Mouse (Mus musculus) right cerebral cortex, postnatal 14 days (tissue): ENCODE results near the gene Sec31b.

Experiments used
- DNase-seq: peaks from one replicate; pipeline ENCODE4 v3.0.0; 2022

Sec31b gene

DNA sequence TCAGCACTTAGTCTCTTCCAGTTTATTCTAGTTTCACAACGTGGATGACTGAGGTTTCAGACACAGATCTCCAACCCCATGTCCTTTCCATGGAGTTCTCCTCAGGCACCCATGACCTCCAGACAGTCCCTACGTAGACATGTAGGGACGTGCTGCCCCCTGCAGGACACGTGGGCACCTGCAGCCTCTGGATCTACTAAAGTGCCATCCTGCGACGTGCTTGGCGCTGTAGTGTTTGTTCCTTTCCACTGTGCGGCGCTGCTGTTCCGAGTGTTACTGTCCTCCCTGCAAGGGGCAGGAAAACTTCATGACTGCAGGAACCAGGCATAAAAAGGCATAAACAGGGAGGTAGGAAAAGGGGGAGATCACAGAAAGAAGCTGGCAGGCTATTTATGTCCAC is 71.5 kb downstream of the Sec31b start:
- peak; percentile 80 for DNase-seq
